Mouse (Mus musculus): ENCODE results near the gene AU022252. TPM values are rescaled to one million over a fixed set of nuclear protein-coding genes. Genes with fewer than 3 reads are reported as not detected.
A peak's percentile ranks its signal among the peaks of the same experiment; 100 is the strongest.

The AU022252 gene
- total and polyA plus RNA-seq, 2 experiments from 2014 or later = 7.5 to 15.5 TPM

- H3K9me3 ChIP-seq (replicated peaks; ENCODE audit: control insufficient read depth, low read length) = no peaks in the 10 kb centered on the region
- ATAC-seq (ENCODE audit: insufficient read depth, low read depth) (peak; percentile 69; the same call in 1 of the 2 replicates), DNase-seq (ENCODE audit: low spot score) (peak; percentile 69)
- TF ChIP-seq CTCF (IDR thresholded peaks at IDR 0.05; ENCODE audit: low read depth) = peak; percentile 90
- TF ChIP-seq EP300 (IDR thresholded peaks at IDR 0.05; ENCODE audit: low read depth) = no peak
- H3K4me1 ChIP-seq (ENCODE audit: control insufficient read depth, insufficient read depth) = no peaks in the 10 kb centered on the region
- H3K27ac ChIP-seq (ENCODE audit: low read depth) = no peak overlapping the region
- no peak overlapping the region for H3K4me3 ChIP-seq (ENCODE audit: low read depth, low read length)
- H3K4me2 ChIP-seq (ENCODE audit: low read depth, low read length) = no peak overlapping the region
- H3K9ac ChIP-seq (replicated peaks; ENCODE audit: low read depth, low read length) = no peak overlapping the region
- 19% methylated on average over 8 of the region's 8 CpGs for WGBS
- H3K36me3 ChIP-seq (replicated peaks; ENCODE audit: control insufficient read depth, insufficient read depth, low read length) = peaks cover 13% of the 10 kb centered on the region; the same call in 1 of the 2 replicates
- no peaks in the 10 kb centered on the region for H3K27me3 ChIP-seq (ENCODE audit: control insufficient read depth, insufficient read depth, low read length)
Observed at GRCm38 (mm10) chr4:119204672-119205071, 27.8 kb downstream of the AU022252 start.

GRCm38 (mm10) chr4:119198105-119198504 is 34.4 kb downstream of the AU022252 start:
- ATAC-seq (ENCODE audit: insufficient read depth, low read depth) (no peak), DNase-seq (ENCODE audit: low spot score) (no peak)
- H3K4me1 ChIP-seq (ENCODE audit: control insufficient read depth, insufficient read depth) = peaks cover 7% of the 10 kb centered on the region
- no peak overlapping the region for H3K27ac ChIP-seq (ENCODE audit: low read depth)
- H3K9ac ChIP-seq (replicated peaks; ENCODE audit: low read depth, low read length) = no peak overlapping the region
- TF ChIP-seq CTCF (IDR thresholded peaks at IDR 0.05; ENCODE audit: low read depth) = no peak
- TF ChIP-seq EP300 (IDR thresholded peaks at IDR 0.05; ENCODE audit: low read depth) = no peak
- no peaks in the 10 kb centered on the region for H3K27me3 ChIP-seq (ENCODE audit: control insufficient read depth, insufficient read depth, low read length)
- WGBS = 73% methylated on average over 6 of the region's 6 CpGs
- no peak overlapping the region for H3K4me2 ChIP-seq (ENCODE audit: low read depth, low read length)
- H3K9me3 ChIP-seq (replicated peaks; ENCODE audit: control insufficient read depth, low read length) = no peaks in the 10 kb centered on the region
- peaks cover 13% of the 10 kb centered on the region; the same call in 1 of the 2 replicates for H3K36me3 ChIP-seq (replicated peaks; ENCODE audit: control insufficient read depth, insufficient read depth, low read length)
- no peak overlapping the region for H3K4me3 ChIP-seq (ENCODE audit: low read depth, low read length)

- Histone ChIP-seq H3K9me3 (replicated peaks; ENCODE audit: control insufficient read depth, low read length) (no peaks in the 10 kb centered on the region), H3K9ac (replicated peaks; ENCODE audit: low read depth, low read length) (peak overlapping the region; percentile 88), H3K36me3 (replicated peaks; ENCODE audit: control insufficient read depth, insufficient read depth, low read length) (peaks cover 2% of the 10 kb centered on the region; the same call in 1 of the 2 replicates), H3K4me3 (ENCODE audit: low read depth, low read length) (peak overlapping the region; percentile 90), H3K27me3 (ENCODE audit: control insufficient read depth, insufficient read depth, low read length) (no peaks in the 10 kb centered on the region), H3K4me2 (ENCODE audit: low read depth, low read length) (peak overlapping the region; percentile 66), H3K27ac (ENCODE audit: low read depth) (peak overlapping the region; percentile 72), H3K4me1 (ENCODE audit: control insufficient read depth, insufficient read depth) (peaks cover 7% of the 10 kb centered on the region)
- TF ChIP-seq EP300 (IDR thresholded peaks at IDR 0.05; ENCODE audit: low read depth) (no peak), CTCF (IDR thresholded peaks at IDR 0.05; ENCODE audit: low read depth) (no peak)
- DNase-seq (ENCODE audit: low spot score) (no peak), ATAC-seq (ENCODE audit: insufficient read depth, low read depth) (no peak)
- WGBS = 12% methylated on average over 18 of the region's 18 CpGs
Observed at GRCm38 (mm10) chr4:119195582-119196320, 36.8 kb downstream of the AU022252 start.

GRCm38 (mm10) chr4:119194909-119195581 is 37.5 kb downstream of the AU022252 start, which contains the start of gene Svbp:
TSS of gene Svbp (plus strand) at chr4:119195306.
- H3K9me3 ChIP-seq (replicated peaks; ENCODE audit: control insufficient read depth, low read length) = no peaks in the 10 kb centered on the region
- peak; percentile 86 for DNase-seq (ENCODE audit: low spot score)
- ATAC-seq (ENCODE audit: insufficient read depth, low read depth) = peak; percentile 98
- H3K27ac ChIP-seq (ENCODE audit: low read depth) = peak within 1 kb of the TSS; percentile 72
- peaks cover 7% of the 10 kb centered on the region for H3K4me1 ChIP-seq (ENCODE audit: control insufficient read depth, insufficient read depth)
- H3K36me3 ChIP-seq (replicated peaks; ENCODE audit: control insufficient read depth, insufficient read depth, low read length) = no peaks in the 10 kb centered on the region
- TF ChIP-seq CTCF (IDR thresholded peaks at IDR 0.05; ENCODE audit: low read depth) (no peak), EP300 (IDR thresholded peaks at IDR 0.05; ENCODE audit: low read depth) (no peak)
- peak within 1 kb of the TSS; percentile 90 for H3K4me3 ChIP-seq (ENCODE audit: low read depth, low read length)
- H3K27me3 ChIP-seq (ENCODE audit: control insufficient read depth, insufficient read depth, low read length) = no peaks in the 10 kb centered on the region
- H3K4me2 ChIP-seq (ENCODE audit: low read depth, low read length) = peak within 1 kb of the TSS; percentile 66
- WGBS = under 1% methylated on average over 32 of the region's 47 CpGs
- peak within 1 kb of the TSS; percentile 88 for H3K9ac ChIP-seq (replicated peaks; ENCODE audit: low read depth, low read length)

- H3K9ac ChIP-seq (replicated peaks; ENCODE audit: low read depth, low read length) = no peak overlapping the region
- DNase-seq (ENCODE audit: low spot score) (no peak), ATAC-seq (ENCODE audit: insufficient read depth, low read depth) (no peak)
- H3K4me3 ChIP-seq (ENCODE audit: low read depth, low read length) = no peak overlapping the region
- no peaks in the 10 kb centered on the region for H3K9me3 ChIP-seq (replicated peaks; ENCODE audit: control insufficient read depth, low read length)
- H3K27me3 ChIP-seq (ENCODE audit: control insufficient read depth, insufficient read depth, low read length) = no peaks in the 10 kb centered on the region
- H3K27ac ChIP-seq (ENCODE audit: low read depth) = no peak overlapping the region
- peaks cover 7% of the 10 kb centered on the region for H3K4me1 ChIP-seq (ENCODE audit: control insufficient read depth, insufficient read depth)
- TF ChIP-seq EP300 (IDR thresholded peaks at IDR 0.05; ENCODE audit: low read depth) = no peak
- TF ChIP-seq CTCF (IDR thresholded peaks at IDR 0.05; ENCODE audit: low read depth) = no peak
- WGBS = 88% methylated on average over 4 of the region's 4 CpGs
- H3K36me3 ChIP-seq (replicated peaks; ENCODE audit: control insufficient read depth, insufficient read depth, low read length) = no peaks in the 10 kb centered on the region
- H3K4me2 ChIP-seq (ENCODE audit: low read depth, low read length) = no peak overlapping the region
Observed at GRCm38 (mm10) chr4:119192757-119193156, 39.8 kb downstream of the AU022252 start.

Measured in heart, postnatal 0 days (tissue).